Mouse (Mus musculus) limb, embryonic 14.5 days (tissue): ENCODE data around the gene Sorcs1. TPM values are rescaled to one million over a fixed set of nuclear protein-coding genes. Genes with fewer than 3 reads are reported as not detected.

Experiments
- ATAC-seq: fragments of 200-750 bp; cut with Nextera tagmentation; 2 replicates; pipeline ENCODE4 v1.8.0; 2017; ENCODE audit warnings: low read depth, moderate number of reproducible peaks, moderate TSS enrichment; ENCODE audit not compliant: low FRiP score
- DNase-seq: peaks from one replicate; pipeline ENCODE4 v3.0.0-alpha.2; 2015; ENCODE audit warnings: low spot score
- H3K27ac ChIP-seq: fragments of 300-500 bp; sonication (generic); replicated peaks from 2 replicates; pipeline ENCODE4 v1.5.1; 2014; ENCODE audit warnings: low read depth, mild to moderate bottlenecking, low read length, moderate library complexity, mixed read lengths
- H3K27me3 ChIP-seq: fragments of 300-500 bp; sonication (generic); 2 replicates; pipeline ENCODE4 v1.6.1; 2014; ENCODE audit warnings: low read length, mixed read lengths; ENCODE audit not compliant: control insufficient read depth, insufficient read depth
- H3K36me3 ChIP-seq: fragments of 300-500 bp; sonication (generic); 2 replicates; pipeline ENCODE4 v1.6.1; 2014; ENCODE audit warnings: mild to moderate bottlenecking, low read length, moderate library complexity, mixed read lengths; ENCODE audit not compliant: control insufficient read depth, insufficient read depth
- H3K4me1 ChIP-seq: fragments of 300-500 bp; sonication (generic); 2 replicates; pipeline ENCODE4 v1.6.1; 2014; ENCODE audit warnings: antibody characterized with exemption, low read length, mixed read lengths; ENCODE audit not compliant: control insufficient read depth, insufficient read depth
- H3K4me2 ChIP-seq: fragments of 300-500 bp; sonication (generic); replicated peaks from 2 replicates; pipeline ENCODE4 v1.6.1; 2014; ENCODE audit warnings: low read depth, mild to moderate bottlenecking, low read length, moderate library complexity; ENCODE audit not compliant: severe bottlenecking
- H3K4me3 ChIP-seq: fragments of 300-500 bp; sonication (generic); replicated peaks from 2 replicates; pipeline ENCODE4 v1.5.1; 2014; ENCODE audit warnings: low read length
- H3K9ac ChIP-seq: fragments of 300-500 bp; sonication (generic); 2 replicates; pipeline ENCODE4 v1.6.1; 2014; ENCODE audit warnings: mild to moderate bottlenecking, low read depth, low read length, moderate library complexity; ENCODE audit not compliant: severe bottlenecking
- H3K9me3 ChIP-seq: fragments of 300-500 bp; sonication (generic); 2 replicates; pipeline ENCODE4 v1.6.1; 2016; ENCODE audit warnings: low read length; ENCODE audit not compliant: control insufficient read depth
- POLR2A ChIP-seq: fragments of 200-500 bp; IDR thresholded peaks from 2 replicates; pipeline ENCODE4 v1.8.0; 2012; ENCODE audit warnings: inconsistent platforms, mild to moderate bottlenecking, moderate library complexity, borderline replicate concordance; ENCODE audit not compliant: insufficient read depth, insufficient read length; ENCODE audit errors: extremely low read depth
- WGBS: fragments of 180-500 bp; shearing (Covaris S2); extraction: QIAGEN DNeasy Blood & Tissue Kit; methylation state at CpG from one replicate; pipeline ENCODE4 v1.1.7; 2014; 5-methylcytosine and 5-hydroxymethylcytosine counted together
- polyA plus RNA-seq, 2 experiments: library from polyadenylated mRNA; depleted of rRNA in 1 of 2; stranded (reverse) in 1 of 2; unstranded in 1 of 2; fragments of >200 nt; fragmentation: Nextera tagmentation in 1 of 2; extraction: Ambion mirVana in 1 of 2; gene quantifications; 2 replicates each; pipeline versions ENCODE4 v1.2.1 to v1.2.3; 2012 to 2014

Sorcs1 gene
- polyA plus RNA-seq, 2 experiments, result 2.1 to 3.2 TPM

DNA sequence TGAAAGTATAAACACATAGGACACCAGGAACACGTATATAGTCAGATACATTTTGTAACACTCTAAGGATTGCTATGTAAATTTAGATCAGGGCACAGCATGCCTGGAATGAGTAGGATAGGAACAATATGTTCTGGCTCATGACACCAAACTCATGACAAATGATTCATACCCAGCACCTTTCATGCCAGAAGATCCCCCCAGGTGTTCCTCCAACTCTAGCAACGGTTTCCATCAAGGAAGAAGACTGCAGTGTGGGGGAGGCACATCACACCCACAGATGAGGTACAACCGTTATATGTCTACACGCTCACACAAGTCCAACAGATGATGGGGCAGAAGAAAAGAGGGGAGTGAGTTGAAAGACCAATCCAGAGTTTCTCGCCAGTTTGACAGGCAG is 3.5 kb downstream of the Sorcs1 start:
- H3K4me1 ChIP-seq, result peaks cover 5% of the 10 kb centered on the region; the same call in 1 of the 2 replicates
- no peak for ATAC-seq
- H3K27me3 ChIP-seq, result peaks cover 32% of the 10 kb centered on the region
- H3K27ac ChIP-seq, result no peak overlapping the region
- no peak overlapping the region for H3K4me2 ChIP-seq
- TF ChIP-seq POLR2A, result no peak
- no peak overlapping the region for H3K9ac ChIP-seq
- WGBS, result 69% methylated on average over 5 of the region's 5 CpGs
- no peak for DNase-seq
- H3K4me3 ChIP-seq, result no peak overlapping the region
- H3K36me3 ChIP-seq, result no peaks in the 10 kb centered on the region
- no peaks in the 10 kb centered on the region for H3K9me3 ChIP-seq

GRCm38 (mm10) chr19:50667516-50667915 is 10.9 kb downstream of the Sorcs1 start:
- no peak overlapping the region for H3K4me3 ChIP-seq
- no peaks in the 10 kb centered on the region for H3K4me1 ChIP-seq
- WGBS, result 68% methylated on average over 8 of the region's 8 CpGs
- H3K27me3 ChIP-seq, result no peaks in the 10 kb centered on the region
- H3K4me2 ChIP-seq, result no peak overlapping the region
- no peak overlapping the region for H3K27ac ChIP-seq
- ATAC-seq (no peak), DNase-seq (no peak)
- no peaks in the 10 kb centered on the region for H3K36me3 ChIP-seq
- H3K9me3 ChIP-seq, result no peaks in the 10 kb centered on the region
- TF ChIP-seq POLR2A, result no peak
- H3K9ac ChIP-seq, result no peak overlapping the region

GRCm38 (mm10) chr19:50664311-50664710 is 14.1 kb downstream of the Sorcs1 start:
- 59% methylated on average over 1 of the region's 1 CpGs for WGBS
- ATAC-seq (no peak), DNase-seq (no peak)
- Histone ChIP-seq H3K36me3 (no peaks in the 10 kb centered on the region), H3K9me3 (no peaks in the 10 kb centered on the region), H3K4me3 (no peak overlapping the region), H3K27me3 (no peaks in the 10 kb centered on the region), H3K4me1 (no peaks in the 10 kb centered on the region), H3K9ac (no peak overlapping the region), H3K4me2 (no peak overlapping the region), H3K27ac (no peak overlapping the region)
- no peak for TF ChIP-seq POLR2A

GRCm38 (mm10) chr19:50659144-50659543 is 19.3 kb downstream of the Sorcs1 start:
- ATAC-seq (no peak), DNase-seq (peak; percentile 57)
- Histone ChIP-seq H3K27me3 (no peaks in the 10 kb centered on the region), H3K36me3 (no peaks in the 10 kb centered on the region), H3K27ac (no peak overlapping the region), H3K4me3 (no peak overlapping the region), H3K4me2 (no peak overlapping the region), H3K9me3 (no peaks in the 10 kb centered on the region), H3K4me1 (no peaks in the 10 kb centered on the region), H3K9ac (no peak overlapping the region)
- WGBS, result 70% methylated on average over 4 of the region's 4 CpGs
- no peak for TF ChIP-seq POLR2A

DNA sequence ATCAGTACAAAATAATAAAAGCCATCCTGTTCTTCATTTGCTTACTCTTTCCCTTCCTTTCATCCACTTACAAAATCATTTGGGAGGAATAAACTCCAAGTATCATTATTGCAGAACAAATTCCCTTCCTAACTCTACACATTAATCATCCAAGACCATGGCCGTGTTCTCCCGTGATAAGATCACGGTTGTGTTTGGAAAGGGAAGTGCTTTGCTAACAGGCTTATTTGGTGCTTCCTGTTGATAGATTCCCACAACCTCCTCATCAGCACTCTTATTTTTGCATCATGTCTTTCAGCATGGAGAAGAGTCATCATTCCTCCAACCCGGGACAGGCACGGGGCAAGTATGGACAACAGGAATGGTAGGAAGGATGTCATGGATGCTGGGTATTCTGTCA is 25.7 kb downstream of the Sorcs1 start:
- Histone ChIP-seq H3K4me1 (no peaks in the 10 kb centered on the region), H3K27me3 (no peaks in the 10 kb centered on the region), H3K36me3 (no peaks in the 10 kb centered on the region), H3K9ac (no peak overlapping the region), H3K4me3 (no peak overlapping the region), H3K4me2 (no peak overlapping the region), H3K27ac (no peak overlapping the region), H3K9me3 (no peaks in the 10 kb centered on the region)
- whole genome bisulfite sequencing, result 79% methylated on average over 5 of the region's 5 CpGs
- no peak for DNase-seq
- TF ChIP-seq POLR2A, result no peak
- no peak for ATAC-seq

DNA sequence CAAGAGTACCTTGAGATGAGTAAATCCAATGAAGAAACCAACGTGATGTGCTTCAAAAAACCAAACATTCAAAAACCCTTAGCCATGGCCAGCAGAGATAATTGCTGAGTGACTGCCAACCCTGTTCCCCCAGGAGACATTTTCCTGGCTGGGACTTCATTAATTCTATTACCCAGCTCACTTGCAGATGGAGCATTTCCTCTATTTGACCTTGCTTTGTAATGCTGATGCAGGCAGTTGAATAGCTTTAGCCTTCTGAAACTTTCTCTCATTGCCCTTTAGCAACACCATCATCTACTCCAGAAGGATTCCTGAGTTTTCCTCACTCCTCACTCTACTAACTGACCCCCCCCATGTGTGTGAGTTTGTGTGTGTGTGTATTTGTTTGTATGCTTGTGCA is 34.6 kb downstream of the Sorcs1 start:
- DNase-seq, result no peak

More for the DNA sequence above, 34.6 kb downstream of the Sorcs1 start:
- no peak overlapping the region for H3K27ac ChIP-seq
- no peak overlapping the region for H3K9ac ChIP-seq
- H3K4me2 ChIP-seq, result no peak overlapping the region
- H3K9me3 ChIP-seq, result no peaks in the 10 kb centered on the region
- no peak overlapping the region for H3K4me3 ChIP-seq
- no peaks in the 10 kb centered on the region for H3K27me3 ChIP-seq
- no peak for TF ChIP-seq POLR2A
- H3K36me3 ChIP-seq, result no peaks in the 10 kb centered on the region
- 43% methylated on average over 1 of the region's 1 CpGs for WGBS
- no peak for ATAC-seq
- H3K4me1 ChIP-seq, result no peaks in the 10 kb centered on the region
